Mouse (Mus musculus) gonadal fat pad, adult 2 months (tissue): Measurements from ENCODE around the gene Gbp5. TPM values are rescaled to one million over a fixed set of nuclear protein-coding genes. Genes with fewer than 3 reads are reported as not detected.

Experiments
- DNase-seq: peaks from one replicate; pipeline ENCODE4 v3.0.0-alpha.2; 2012; ENCODE audit warnings: low read depth
- polyA plus RNA-seq: library from polyadenylated mRNA; depleted of rRNA; stranded (reverse); fragments of >200 nt; gene quantifications from 2 replicates; pipeline ENCODE4 v1.2.3, GENCODE M21; 2012; rRNA removed

Gene Gbp5
- 1.9 and 2.8 TPM in 2 replicates for polyA plus RNA-seq

- DNase-seq = no peak
Measured at GRCm38 (mm10) chr3:142493536-142494061, at the start of gene Gbp5. TSS of gene Gbp5 (plus strand) at chr3:142493978.

GRCm38 (mm10) chr3:142454198-142454597 is 39.6 kb upstream of the Gbp5 start:
- DNase-seq = no peak

DNA sequence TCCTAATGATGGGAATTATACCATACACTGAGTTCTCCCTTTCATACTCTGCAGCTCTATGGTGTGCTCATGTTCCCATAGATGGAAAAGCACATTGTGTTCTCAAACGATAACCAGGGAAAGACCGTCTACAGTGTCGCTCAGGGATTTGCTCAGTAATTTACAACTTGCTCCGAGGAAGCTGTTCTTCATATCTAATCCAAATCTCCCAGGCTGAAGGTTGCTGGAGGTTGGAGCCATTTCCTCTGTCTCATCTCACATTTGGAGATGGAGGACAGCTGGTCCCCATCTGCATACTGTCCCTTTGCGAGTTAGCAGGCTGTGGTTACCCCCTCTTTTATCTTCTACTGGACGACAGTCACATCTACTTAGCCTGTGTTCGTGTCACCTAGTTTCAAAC is 34.5 kb upstream of the Gbp5 start:
- no peak for DNase-seq

DNA sequence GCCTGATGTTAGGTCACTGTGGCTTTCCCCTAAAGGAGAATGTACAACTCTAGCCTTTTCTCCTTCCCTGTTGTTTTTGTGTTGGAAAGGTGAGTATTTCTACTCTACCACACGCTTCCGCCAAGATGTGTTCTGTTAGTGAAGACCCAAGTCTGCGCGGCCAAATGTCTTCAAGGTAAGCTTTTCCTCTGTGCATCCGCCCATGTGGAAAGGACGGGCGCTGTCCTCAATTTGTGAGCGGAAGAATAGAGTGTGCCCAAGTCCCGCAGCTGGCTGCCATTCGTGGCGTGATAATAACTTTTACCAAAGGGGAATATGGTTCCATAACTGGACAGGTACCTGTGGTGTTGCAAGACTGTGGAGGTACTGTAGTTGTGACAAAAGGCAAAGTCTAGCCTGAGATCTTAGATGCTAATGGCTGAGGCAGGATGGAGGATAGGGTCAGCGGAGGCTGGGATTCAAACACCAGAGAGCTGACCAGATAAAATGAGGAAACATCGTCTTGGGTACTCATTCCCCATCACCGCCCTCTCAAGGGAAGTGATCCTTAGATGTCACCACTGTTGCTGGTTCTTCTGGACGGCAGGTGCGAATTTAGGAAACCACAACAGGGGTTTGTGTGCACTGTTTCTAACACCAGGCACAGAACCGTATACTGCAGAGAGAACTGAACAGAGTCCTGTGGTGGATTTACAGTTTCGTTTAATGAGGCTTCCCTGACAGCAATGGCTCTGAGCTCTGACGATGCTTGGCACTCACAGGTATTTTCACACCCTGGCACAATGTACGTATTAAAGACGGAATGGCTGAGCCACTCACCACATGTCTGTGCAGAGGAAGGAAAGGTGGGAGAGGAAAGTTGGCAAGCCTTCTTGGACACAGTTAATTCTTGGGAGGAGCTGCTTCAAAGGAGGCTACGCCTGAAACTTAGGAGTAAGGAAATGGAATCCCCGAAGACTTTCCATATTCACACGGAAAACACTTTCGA is 30.7 kb upstream of the Gbp5 start:
- no peak for DNase-seq

GRCm38 (mm10) chr3:142474349-142474983 is 19.3 kb upstream of the Gbp5 start:
- DNase-seq = no peak

GRCm38 (mm10) chr3:142475913-142476312 is 17.9 kb upstream of the Gbp5 start:
- no peak for DNase-seq

- DNase-seq = no peak
Measured at GRCm38 (mm10) chr3:142477866-142478265, 15.9 kb upstream of the Gbp5 start.

DNA sequence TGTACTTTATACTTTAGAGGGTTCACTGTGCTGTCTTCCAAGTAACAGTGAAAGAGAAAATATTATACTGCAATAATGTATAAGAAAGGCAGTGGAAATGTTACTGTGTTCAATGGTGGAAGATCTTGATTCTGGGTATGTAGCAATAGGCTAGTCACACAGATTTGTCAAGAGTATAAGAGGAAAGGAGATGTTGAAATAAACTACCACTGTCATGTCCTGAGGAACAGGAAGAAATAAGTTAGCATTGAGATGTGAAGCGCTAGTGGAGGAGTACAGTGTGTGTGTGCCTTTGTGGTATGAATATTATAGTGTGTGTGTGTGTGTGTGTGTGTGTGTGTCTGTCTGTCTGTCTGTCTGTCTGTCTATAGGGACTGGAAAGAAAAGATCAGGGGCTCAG is 15.4 kb upstream of the Gbp5 start:
- no peak for DNase-seq

DNA sequence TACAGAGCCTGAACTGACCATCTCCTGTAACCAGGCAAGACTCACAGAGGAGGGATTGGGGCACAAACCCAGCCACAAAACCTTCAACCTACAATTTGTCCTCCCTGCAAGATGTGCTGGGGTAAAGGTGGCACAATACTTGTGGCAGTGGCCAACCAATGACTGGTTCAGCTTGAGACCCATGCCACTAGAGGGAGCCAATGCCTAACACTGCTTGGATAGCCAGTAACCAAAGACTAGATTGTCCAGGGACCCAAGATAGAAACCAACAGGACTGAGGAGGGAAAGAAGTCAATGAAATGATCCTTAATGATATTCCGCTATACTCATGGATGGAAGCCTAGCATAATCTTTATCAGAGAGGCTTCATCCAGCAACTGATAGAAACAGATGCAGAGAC is 3.3 kb upstream of the Gbp5 start:
- no peak for DNase-seq

- no peak for DNase-seq
Measured at GRCm38 (mm10) chr3:142495146-142495655, 1.4 kb downstream of the Gbp5 start.

DNA sequence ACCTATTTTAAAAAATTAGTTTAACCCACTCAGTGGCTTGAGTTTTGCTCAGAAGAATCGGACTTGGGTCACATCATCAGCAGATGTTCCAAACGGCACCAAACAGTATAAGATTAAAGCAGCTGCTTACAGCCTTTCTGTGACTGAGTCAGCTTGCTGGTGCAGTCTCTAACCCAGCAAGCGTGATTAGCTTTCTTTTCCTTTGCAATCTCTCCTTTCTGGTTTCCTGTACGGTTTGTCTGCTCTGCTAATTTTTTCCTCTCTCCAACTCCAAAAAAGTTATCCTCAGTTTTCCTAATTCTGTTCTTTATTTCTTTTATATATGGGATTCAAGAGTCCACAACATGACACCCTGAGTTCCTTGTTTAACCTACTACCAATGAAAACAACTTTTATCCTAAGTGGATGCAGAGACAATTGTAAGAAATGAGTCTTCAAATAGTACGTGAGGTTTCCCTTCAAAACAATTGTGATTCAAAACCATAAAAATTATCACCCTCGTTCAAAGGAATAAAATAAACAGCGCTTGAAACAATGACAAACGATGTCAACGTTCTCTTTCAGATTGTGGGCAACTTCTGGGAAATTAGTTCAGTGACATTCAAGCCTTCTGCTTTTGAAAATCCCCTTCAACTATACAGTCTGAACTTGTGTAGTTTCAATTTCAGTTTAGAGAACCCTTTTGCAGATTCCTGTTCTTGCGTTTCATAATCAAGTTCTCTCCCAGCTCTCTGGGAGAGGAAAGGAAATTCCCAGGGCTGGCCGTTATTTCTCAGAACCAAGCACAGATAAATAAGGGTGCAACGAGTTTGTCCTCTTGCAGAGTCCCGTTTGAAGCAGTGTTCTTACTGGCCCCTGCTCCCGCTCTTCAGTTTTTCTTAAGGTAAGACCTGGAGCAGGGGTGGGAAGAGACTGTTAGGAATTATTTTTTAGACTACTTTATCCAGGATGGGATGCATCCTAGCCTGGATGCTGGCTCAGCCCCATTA is 2.6 kb downstream of the Gbp5 start:
- no peak for DNase-seq

DNA sequence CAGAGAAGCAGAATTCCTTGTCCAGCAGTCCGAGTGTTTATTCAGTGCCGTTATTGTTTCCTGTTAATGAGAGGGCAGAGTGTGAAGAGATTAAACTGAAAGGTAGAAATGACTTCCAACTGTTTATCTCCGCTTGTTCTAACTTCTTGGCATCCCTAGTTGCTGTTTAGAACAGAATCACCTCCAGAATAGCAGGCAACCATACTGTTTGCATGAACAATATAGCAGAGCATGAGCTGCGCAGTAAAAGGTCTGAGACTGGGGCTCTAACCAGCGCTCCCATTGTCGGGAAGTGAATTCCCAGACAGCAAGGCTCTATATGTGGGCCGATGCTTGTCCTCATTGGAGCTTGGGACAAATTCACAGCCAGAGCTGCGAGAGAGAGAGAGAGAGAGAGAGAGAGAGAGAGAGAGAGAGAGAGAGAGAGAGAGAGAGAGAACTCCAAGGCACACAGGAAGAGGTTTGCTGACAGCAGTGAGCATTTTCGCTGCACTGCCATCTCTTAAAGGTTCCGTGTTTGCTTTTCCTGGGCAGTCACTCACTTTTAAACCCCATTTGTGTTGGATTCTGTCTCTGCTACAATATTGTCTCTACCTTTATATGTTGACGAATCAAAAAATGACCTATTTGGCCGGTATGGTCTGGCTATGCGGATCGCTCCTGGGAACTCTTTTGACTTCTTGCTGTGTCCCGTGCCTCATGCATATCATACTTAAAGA is 3.5 kb downstream of the Gbp5 start:
- DNase-seq = no peak

GRCm38 (mm10) chr3:142498941-142499340 is 5.2 kb downstream of the Gbp5 start:
- no peak for DNase-seq

DNA sequence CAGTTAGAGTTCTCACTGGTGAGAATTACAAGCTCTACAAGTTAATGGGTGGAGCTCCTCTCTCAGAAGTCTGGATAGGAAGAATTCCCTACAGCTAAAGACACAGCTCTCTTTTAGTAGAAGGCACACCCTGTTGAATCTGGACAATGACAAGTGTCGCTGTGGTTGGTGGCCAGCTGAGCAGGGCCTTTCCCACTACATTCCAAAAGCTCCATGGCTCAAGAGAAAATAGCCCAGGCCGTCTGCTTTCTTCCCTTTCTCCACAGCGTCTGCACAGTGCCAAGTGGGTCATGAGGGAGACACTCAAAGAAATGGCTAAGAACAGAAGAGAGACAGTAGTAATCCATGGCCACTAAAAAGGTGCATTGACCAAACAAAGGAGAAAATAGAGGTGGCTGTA is 34.3 kb downstream of the Gbp5 start:
- DNase-seq = no peak

- DNase-seq = no peak
Measured at GRCm38 (mm10) chr3:142529597-142529996, 35.8 kb downstream of the Gbp5 start.

DNA sequence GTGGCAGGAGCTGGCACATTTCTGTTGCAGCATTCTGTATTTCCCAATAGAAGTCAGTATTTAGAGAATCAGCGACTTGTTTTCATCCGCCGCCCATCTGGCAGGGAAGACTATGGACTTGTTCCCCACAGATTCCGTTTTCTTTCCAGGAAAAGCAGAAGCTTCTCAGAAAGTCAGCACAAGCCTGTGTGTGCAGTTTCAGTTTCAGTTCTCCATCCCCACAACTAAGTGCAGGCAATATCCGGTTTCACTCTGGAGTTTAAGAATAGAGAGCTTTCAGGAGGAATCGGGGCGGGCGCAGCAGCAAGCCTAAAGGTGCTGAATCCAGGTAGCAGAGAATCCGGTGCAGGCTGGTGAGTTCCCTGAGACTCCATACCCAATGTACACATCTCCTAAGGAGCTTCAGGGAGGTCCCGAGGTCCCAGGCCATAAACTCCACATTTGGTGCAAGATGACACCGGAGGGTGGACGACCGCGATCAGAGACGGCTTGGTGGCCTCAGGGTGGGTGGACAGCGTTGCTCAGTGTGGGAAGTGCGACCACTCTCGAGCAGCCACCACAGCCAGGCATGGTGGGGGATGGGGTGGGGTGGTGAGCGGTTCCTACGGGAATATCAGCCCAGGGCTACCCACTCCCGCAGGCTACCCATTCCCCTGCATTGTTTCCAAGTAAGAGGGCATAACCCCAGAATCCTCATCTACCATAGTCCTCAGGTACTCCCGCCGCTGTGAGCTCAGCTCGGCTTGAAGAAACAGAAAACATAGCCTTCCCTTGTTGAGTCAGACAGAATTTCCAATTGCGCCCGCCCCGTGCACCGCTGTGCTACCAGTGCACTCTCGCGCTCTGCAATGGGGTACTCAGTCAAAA is 36.5 kb downstream of the Gbp5 start, which contains the start of gene Gbp7:
TSS of gene Gbp7 (plus strand) at position 256 of the 867 bp plus-strand sequence.
- DNase-seq = no peak

DNA sequence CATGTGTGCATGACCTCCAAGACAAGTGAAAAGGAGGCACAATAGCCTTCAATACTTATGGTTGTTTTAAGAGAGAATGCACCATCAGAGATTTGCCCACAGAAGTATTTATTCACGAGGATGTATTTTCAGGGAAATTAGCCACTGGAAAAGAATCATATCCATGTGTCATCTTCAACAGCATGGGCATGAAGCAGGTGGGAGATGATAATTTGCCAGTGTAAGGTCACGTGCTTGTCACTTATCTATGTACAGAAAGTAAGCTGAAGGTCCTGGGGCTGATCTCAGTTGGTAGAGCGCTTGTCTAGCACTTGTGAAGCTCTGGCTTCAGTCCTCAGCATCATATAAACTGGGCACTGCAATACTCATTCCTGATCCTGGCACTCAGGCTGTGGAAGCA is 37.8 kb downstream of the Gbp5 start:
- DNase-seq = no peak

DNA sequence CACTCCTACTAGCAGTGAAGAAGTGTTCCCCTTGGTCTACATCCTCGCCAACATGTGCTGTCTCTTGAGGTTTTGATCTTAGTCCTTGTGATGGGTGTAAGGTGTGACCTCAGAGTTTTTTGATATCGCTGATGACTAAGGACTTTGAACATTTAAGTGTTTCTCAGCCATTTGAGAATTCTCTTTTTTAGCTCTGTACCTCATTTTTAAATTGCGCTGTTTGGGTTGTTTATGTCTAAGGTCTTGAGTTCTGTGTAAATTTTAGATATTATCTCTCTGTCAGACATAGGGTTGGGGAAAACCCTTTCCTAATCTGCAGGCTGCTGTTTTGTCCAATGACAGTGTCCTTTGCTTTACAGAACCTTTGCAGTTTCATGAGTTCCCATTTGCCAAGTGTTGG is 39.4 kb downstream of the Gbp5 start:
- DNase-seq = no peak

- no peak for DNase-seq
Measured at GRCm38 (mm10) chr3:142535667-142536066, 41.9 kb downstream of the Gbp5 start.

DNA sequence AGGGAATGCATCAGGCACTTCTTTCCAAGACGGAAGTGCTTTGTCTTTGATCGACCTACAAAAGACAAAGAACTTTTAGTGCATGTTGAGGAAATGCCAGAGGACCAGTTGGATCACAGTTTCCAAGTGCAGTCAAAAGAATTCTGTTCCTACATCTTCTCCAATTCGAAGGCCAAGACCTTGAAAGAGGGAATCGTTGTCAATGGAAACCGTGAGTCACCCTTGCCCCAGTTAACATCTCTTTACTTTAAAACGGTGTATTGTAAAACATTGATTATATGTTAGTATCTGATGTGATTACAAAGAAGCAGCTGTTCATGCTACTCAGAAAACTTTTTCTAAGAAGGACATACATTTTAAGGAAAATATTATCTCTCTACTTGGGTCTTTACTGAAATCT is 47.6 kb downstream of the Gbp5 start:
- DNase-seq = no peak
